Mouse (Mus musculus): ENCODE results near the gene Tmem211. TPM values are rescaled to one million over a fixed set of nuclear protein-coding genes. Genes with fewer than 3 reads are reported as not detected.
A peak's percentile ranks its signal among the peaks of the same experiment; 100 is the strongest.

Tmem211 gene
- total and polyA plus RNA-seq, 2 experiments from 2014 or later, result not detected

DNA sequence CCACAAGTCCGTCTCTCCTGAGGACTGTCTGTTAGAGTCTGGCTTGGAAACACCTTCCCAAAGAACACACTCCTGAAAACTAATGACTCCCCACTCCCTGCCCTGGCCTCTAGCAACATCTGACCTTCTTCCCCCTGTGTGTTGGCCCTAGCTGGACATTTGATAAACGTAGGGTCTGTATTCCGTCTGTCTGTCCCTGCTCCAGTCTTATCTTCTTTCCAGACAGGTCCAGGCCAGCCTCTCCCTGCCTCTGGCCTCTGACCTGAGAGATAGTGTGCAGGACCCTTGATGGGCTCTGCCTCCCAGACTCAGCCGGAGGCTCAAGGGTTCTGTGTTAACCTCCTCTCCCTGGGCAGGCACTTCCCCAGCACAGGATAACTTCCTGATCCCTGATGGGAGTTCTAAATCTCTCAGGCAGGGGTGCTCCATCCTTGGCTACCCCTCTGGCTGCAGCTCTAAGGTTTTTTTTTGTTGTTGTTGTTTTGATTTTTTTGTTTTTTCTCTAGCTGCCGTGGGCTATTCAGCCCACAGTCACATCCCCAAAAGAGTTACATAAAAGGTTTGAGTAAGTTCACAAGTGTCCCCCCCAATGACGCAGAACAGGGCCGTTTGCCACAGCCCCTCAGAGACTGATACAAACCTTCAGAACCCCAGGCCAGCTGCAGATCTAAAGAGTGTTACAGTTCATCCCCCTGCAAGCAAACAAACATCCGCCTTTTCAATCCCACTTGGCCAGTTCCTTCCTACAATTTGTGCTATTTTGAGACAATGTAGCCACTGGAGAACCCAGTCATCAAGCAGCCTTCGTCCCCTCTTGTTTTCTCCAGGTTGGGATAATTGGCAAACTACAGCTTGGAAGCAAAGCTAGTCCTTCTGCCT, 29.6 kb upstream of the Tmem211 start:
- ATAC-seq (ENCODE audit: insufficient read depth, low read depth) (no peak), DNase-seq (ENCODE audit: low spot score) (peak; percentile 47)
- 30% methylated on average over 9 of the region's 9 CpGs for WGBS
- H3K27me3 ChIP-seq (ENCODE audit: control insufficient read depth, insufficient read depth, low read length), result no peaks in the 10 kb centered on the region; the same call in 1 of the 2 replicates
- H3K4me1 ChIP-seq (ENCODE audit: control insufficient read depth, insufficient read depth), result peaks cover 9% of the 10 kb centered on the region
- no peak overlapping the region for H3K4me3 ChIP-seq (ENCODE audit: low read depth, low read length)
- no peaks in the 10 kb centered on the region for H3K9me3 ChIP-seq (replicated peaks; ENCODE audit: control insufficient read depth, low read length)
- TF ChIP-seq EP300 (IDR thresholded peaks at IDR 0.05; ENCODE audit: low read depth) (0 out of 2 replicates have a peak, but pooled peaks have one; percentile 45), CTCF (IDR thresholded peaks at IDR 0.05; ENCODE audit: low read depth) (no peak)
- H3K4me2 ChIP-seq (ENCODE audit: low read depth, low read length), result no peak overlapping the region
- no peak overlapping the region for H3K9ac ChIP-seq (replicated peaks; ENCODE audit: low read depth, low read length)
- H3K27ac ChIP-seq (ENCODE audit: low read depth), result peak overlapping the region; percentile 91
- H3K36me3 ChIP-seq (replicated peaks; ENCODE audit: control insufficient read depth, insufficient read depth, low read length), result no peaks in the 10 kb centered on the region

- peak; percentile 77 for ATAC-seq (ENCODE audit: insufficient read depth, low read depth)
- no peak overlapping the region for H3K9ac ChIP-seq (replicated peaks; ENCODE audit: low read depth, low read length)
- no peak overlapping the region for H3K4me2 ChIP-seq (ENCODE audit: low read depth, low read length)
- H3K9me3 ChIP-seq (replicated peaks; ENCODE audit: control insufficient read depth, low read length), result 0 out of 2 replicates have a peak, but pooled peaks cover 4% of the 10 kb centered on the region
- TF ChIP-seq EP300 (IDR thresholded peaks at IDR 0.05; ENCODE audit: low read depth) (peak; percentile 60; the same call in 1 of the 2 replicates), CTCF (IDR thresholded peaks at IDR 0.05; ENCODE audit: low read depth) (no peak)
- H3K27me3 ChIP-seq (ENCODE audit: control insufficient read depth, insufficient read depth, low read length), result no peaks in the 10 kb centered on the region; the same call in 1 of the 2 replicates
- H3K4me1 ChIP-seq (ENCODE audit: control insufficient read depth, insufficient read depth), result peaks cover 9% of the 10 kb centered on the region
- peak; percentile 66 for DNase-seq (ENCODE audit: low spot score)
- peak overlapping the region; percentile 91 for H3K27ac ChIP-seq (ENCODE audit: low read depth)
- H3K36me3 ChIP-seq (replicated peaks; ENCODE audit: control insufficient read depth, insufficient read depth, low read length), result no peaks in the 10 kb centered on the region
- 36% methylated on average over 8 of the region's 8 CpGs for whole genome bisulfite sequencing
- no peak overlapping the region for H3K4me3 ChIP-seq (ENCODE audit: low read depth, low read length)
These were observed 27.5 kb upstream of the Tmem211 start for GRCm38 (mm10) chr5:113199126-113199771.

- H3K9ac ChIP-seq (replicated peaks; ENCODE audit: low read depth, low read length), result no peak overlapping the region
- DNase-seq (ENCODE audit: low spot score) (no peak), ATAC-seq (ENCODE audit: insufficient read depth, low read depth) (no peak)
- no peaks in the 10 kb centered on the region for H3K36me3 ChIP-seq (replicated peaks; ENCODE audit: control insufficient read depth, insufficient read depth, low read length)
- 65% methylated on average over 10 of the region's 10 CpGs for WGBS
- H3K4me1 ChIP-seq (ENCODE audit: control insufficient read depth, insufficient read depth), result peaks cover 9% of the 10 kb centered on the region
- H3K4me3 ChIP-seq (ENCODE audit: low read depth, low read length), result no peak overlapping the region
- H3K9me3 ChIP-seq (replicated peaks; ENCODE audit: control insufficient read depth, low read length), result 0 out of 2 replicates have a peak, but pooled peaks cover 4% of the 10 kb centered on the region
- TF ChIP-seq CTCF (IDR thresholded peaks at IDR 0.05; ENCODE audit: low read depth) (no peak), EP300 (IDR thresholded peaks at IDR 0.05; ENCODE audit: low read depth) (no peak)
- no peaks in the 10 kb centered on the region; the same call in 1 of the 2 replicates for H3K27me3 ChIP-seq (ENCODE audit: control insufficient read depth, insufficient read depth, low read length)
- peak overlapping the region; percentile 91 for H3K27ac ChIP-seq (ENCODE audit: low read depth)
- no peak overlapping the region for H3K4me2 ChIP-seq (ENCODE audit: low read depth, low read length)
These were observed 27.0 kb upstream of the Tmem211 start for GRCm38 (mm10) chr5:113199772-113200134.

DNA sequence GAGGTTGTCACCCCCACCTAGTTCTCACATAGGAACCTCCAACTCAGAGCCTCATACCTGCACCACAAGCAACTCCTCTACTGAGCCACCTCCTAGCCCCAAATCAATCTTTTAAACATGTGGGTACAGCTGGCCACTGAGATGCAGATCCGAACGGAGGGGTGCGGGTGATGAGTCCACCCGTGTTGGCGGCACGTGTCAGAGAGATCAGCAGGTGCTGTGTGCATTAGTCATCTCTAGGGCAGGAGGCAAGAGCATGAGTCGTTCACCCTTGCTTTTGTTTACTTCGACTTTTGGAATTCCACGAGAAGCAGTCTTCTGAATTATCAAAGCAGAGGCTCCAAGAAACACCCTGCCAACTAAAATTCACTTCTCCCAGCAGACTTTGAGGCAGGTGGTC, 22.5 kb upstream of the Tmem211 start:
- no peak overlapping the region for H3K4me3 ChIP-seq (ENCODE audit: low read depth, low read length)
- no peak for TF ChIP-seq EP300 (IDR thresholded peaks at IDR 0.05; ENCODE audit: low read depth)
- no peak for TF ChIP-seq CTCF (IDR thresholded peaks at IDR 0.05; ENCODE audit: low read depth)
- no peak overlapping the region for H3K9ac ChIP-seq (replicated peaks; ENCODE audit: low read depth, low read length)
- H3K36me3 ChIP-seq (replicated peaks; ENCODE audit: control insufficient read depth, insufficient read depth, low read length), result no peaks in the 10 kb centered on the region
- 0 out of 2 replicates have a peak, but pooled peaks cover 4% of the 10 kb centered on the region for H3K9me3 ChIP-seq (replicated peaks; ENCODE audit: control insufficient read depth, low read length)
- peaks cover 6% of the 10 kb centered on the region for H3K4me1 ChIP-seq (ENCODE audit: control insufficient read depth, insufficient read depth)
- H3K27ac ChIP-seq (ENCODE audit: low read depth), result no peak overlapping the region
- 80% methylated on average over 9 of the region's 9 CpGs for WGBS
- H3K4me2 ChIP-seq (ENCODE audit: low read depth, low read length), result no peak overlapping the region
- ATAC-seq (ENCODE audit: insufficient read depth, low read depth) (no peak), DNase-seq (ENCODE audit: low spot score) (no peak)
- H3K27me3 ChIP-seq (ENCODE audit: control insufficient read depth, insufficient read depth, low read length), result no peaks in the 10 kb centered on the region

GRCm38 (mm10) chr5:113206670-113207352, 19.9 kb upstream of the Tmem211 start:
- no peak overlapping the region for H3K4me3 ChIP-seq (ENCODE audit: low read depth, low read length)
- H3K36me3 ChIP-seq (replicated peaks; ENCODE audit: control insufficient read depth, insufficient read depth, low read length), result no peaks in the 10 kb centered on the region
- no peaks in the 10 kb centered on the region for H3K27me3 ChIP-seq (ENCODE audit: control insufficient read depth, insufficient read depth, low read length)
- H3K27ac ChIP-seq (ENCODE audit: low read depth), result peak overlapping the region; percentile 92
- DNase-seq (ENCODE audit: low spot score), result no peak
- ATAC-seq (ENCODE audit: insufficient read depth, low read depth), result no peak
- no peak for TF ChIP-seq EP300 (IDR thresholded peaks at IDR 0.05; ENCODE audit: low read depth)
- TF ChIP-seq CTCF (IDR thresholded peaks at IDR 0.05; ENCODE audit: low read depth), result no peak
- H3K4me2 ChIP-seq (ENCODE audit: low read depth, low read length), result no peak overlapping the region
- peaks cover 13% of the 10 kb centered on the region for H3K4me1 ChIP-seq (ENCODE audit: control insufficient read depth, insufficient read depth)
- 0 out of 2 replicates have a peak, but pooled peaks cover 4% of the 10 kb centered on the region for H3K9me3 ChIP-seq (replicated peaks; ENCODE audit: control insufficient read depth, low read length)
- WGBS, result 30% methylated on average over 9 of the region's 9 CpGs
- H3K9ac ChIP-seq (replicated peaks; ENCODE audit: low read depth, low read length), result no peak overlapping the region

All from heart, postnatal 0 days (tissue).